Mouse (Mus musculus): ENCODE measurements at regions not wholly inside any gene's neighbourhood (a gene's known extent, or its start where the extent isn't known, plus 50 kb on each side); places are given as distances from the start of the nearest gene placed in this dataset.

DNA sequence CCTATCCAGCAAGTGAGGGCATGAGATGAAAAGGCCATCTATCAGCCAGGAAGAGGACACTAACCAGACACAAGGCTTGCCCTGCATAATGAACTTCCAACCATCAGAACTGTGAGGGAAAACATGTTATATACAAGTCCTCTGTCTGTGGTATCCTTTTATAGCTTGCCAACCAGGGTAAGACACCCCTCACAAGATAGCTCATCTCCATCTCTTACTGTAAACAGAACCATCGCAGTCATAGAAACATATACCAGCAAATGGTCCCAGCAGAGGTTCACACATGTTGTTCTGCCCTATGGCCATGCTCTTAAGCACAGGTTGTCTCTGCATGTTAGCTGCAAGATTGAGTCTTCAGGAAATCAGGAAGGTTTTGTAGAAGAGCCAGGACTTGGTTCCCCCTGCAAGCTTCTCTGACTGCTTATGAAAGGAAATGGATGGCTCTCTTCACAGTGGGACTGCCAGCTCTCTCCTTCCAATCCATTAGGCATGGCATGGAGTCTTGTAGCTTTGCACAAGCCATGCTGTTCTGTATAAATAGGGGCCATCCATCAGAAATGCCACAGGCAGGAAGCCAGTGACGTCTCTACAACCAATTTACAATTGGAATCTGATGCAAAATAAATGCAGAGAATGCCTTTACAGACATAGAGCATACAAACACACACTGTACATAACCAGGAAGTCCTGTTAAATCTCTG, 1514.0 kb upstream of the Lrrc6 start:
- Histone ChIP-seq H3K9me3 (ENCODE audit: low read length) (no peaks in the 10 kb centered on the region), H3K4me3 (ENCODE audit: low read depth, low read length) (no peak overlapping the region), H3K27ac (ENCODE audit: low read depth, low read length) (no peak overlapping the region), H3K9ac (replicated peaks; ENCODE audit: low read length, poor library complexity, severe bottlenecking) (no peak overlapping the region), H3K36me3 (ENCODE audit: insufficient read depth, low read length) (no peaks in the 10 kb centered on the region), H3K4me1 (ENCODE audit: insufficient read depth, low read length) (no peaks in the 10 kb centered on the region), H3K4me2 (ENCODE audit: low read depth, low read length, poor library complexity, severe bottlenecking) (no peak overlapping the region), H3K27me3 (ENCODE audit: insufficient read depth, low read length) (no peaks in the 10 kb centered on the region)
- no peak for ATAC-seq (ENCODE audit: low FRiP score)
- peak; percentile 82 for DNase-seq (ENCODE audit: low spot score)
- no peak for TF ChIP-seq CTCF (IDR thresholded peaks at IDR 0.05)
- 58% methylated on average over 2 of the region's 2 CpGs for WGBS

DNA sequence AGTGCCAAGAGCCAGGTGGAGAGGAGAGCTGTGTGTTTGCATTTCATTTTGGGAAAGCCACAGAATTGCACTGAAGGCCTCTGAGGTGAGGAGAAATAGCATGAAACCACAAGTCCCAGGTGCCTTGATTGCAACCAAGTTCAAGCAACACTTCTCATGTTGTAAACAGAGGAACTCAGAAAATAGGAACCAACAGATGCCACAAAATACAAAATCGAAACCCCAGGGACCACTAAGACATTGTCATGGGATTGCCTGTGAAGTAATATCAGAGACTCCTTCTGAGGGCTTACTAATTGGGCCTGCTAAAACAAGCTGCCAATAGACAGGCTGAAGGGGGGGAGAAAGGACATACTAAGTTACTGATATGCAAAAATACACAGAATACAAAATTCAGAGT, 1510.5 kb upstream of the Lrrc6 start:
- no peak for DNase-seq (ENCODE audit: low spot score)
- no peak for ATAC-seq (ENCODE audit: low FRiP score)
- Histone ChIP-seq H3K9ac (replicated peaks; ENCODE audit: low read length, poor library complexity, severe bottlenecking) (no peak overlapping the region), H3K27ac (ENCODE audit: low read depth, low read length) (no peak overlapping the region), H3K36me3 (ENCODE audit: insufficient read depth, low read length) (no peaks in the 10 kb centered on the region), H3K4me1 (ENCODE audit: insufficient read depth, low read length) (no peaks in the 10 kb centered on the region), H3K4me3 (ENCODE audit: low read depth, low read length) (no peak overlapping the region), H3K27me3 (ENCODE audit: insufficient read depth, low read length) (no peaks in the 10 kb centered on the region), H3K4me2 (ENCODE audit: low read depth, low read length, poor library complexity, severe bottlenecking) (no peak overlapping the region), H3K9me3 (ENCODE audit: low read length) (no peaks in the 10 kb centered on the region)
- WGBS, result 82% methylated on average over 1 of the region's 1 CpGs
- TF ChIP-seq CTCF (IDR thresholded peaks at IDR 0.05), result no peak

DNA sequence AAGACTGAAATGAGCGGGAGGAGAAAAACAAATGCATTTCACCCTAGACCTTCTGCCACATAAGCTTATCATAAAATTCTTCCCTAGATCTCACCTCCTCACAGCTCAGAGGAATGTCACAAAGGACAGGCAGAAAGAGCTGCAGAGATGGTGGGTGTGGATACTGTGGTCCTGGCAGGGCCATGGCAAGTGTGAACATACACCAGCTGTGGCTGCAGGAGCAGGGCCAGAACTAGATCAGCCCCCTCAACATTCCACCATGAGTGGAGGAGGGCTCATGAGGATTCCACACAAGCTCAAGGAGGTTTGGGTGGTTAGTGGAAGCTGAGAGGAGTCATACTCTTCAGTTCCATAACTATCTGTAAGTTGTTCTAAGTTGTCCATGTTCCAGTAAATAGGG, 1509.5 kb upstream of the Lrrc6 start:
- no peak for ATAC-seq (ENCODE audit: low FRiP score)
- Histone ChIP-seq H3K4me1 (ENCODE audit: insufficient read depth, low read length) (no peaks in the 10 kb centered on the region), H3K9me3 (ENCODE audit: low read length) (no peaks in the 10 kb centered on the region), H3K9ac (replicated peaks; ENCODE audit: low read length, poor library complexity, severe bottlenecking) (no peak overlapping the region), H3K36me3 (ENCODE audit: insufficient read depth, low read length) (no peaks in the 10 kb centered on the region), H3K4me3 (ENCODE audit: low read depth, low read length) (no peak overlapping the region), H3K27me3 (ENCODE audit: insufficient read depth, low read length) (no peaks in the 10 kb centered on the region), H3K27ac (ENCODE audit: low read depth, low read length) (no peak overlapping the region), H3K4me2 (ENCODE audit: low read depth, low read length, poor library complexity, severe bottlenecking) (no peak overlapping the region)
- DNase-seq (ENCODE audit: low spot score), result no peak
- 96% methylated on average over 1 of the region's 1 CpGs for WGBS
- no peak for TF ChIP-seq CTCF (IDR thresholded peaks at IDR 0.05)

DNA sequence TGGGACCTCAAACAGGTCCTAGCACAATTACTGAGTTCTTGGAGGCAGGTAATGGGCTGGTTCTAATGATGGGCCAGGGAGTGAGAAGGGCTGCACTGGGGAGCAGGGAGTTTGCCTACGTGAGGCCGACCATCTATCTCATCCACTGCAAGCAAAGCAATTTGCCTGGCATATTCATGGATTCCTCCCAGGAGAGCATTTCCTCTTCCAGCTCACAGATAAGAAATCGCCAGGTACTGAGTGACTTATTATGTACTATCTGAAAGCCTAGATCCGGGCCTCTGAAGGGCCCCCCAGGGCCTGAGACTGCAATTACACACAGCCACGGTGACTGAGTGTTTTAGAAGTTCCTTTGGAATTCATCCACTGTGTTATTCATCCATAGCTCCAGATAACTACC, 1504.1 kb upstream of the Lrrc6 start:
- WGBS, result 58% methylated on average over 5 of the region's 5 CpGs
- TF ChIP-seq CTCF (IDR thresholded peaks at IDR 0.05), result no peak
- no peak overlapping the region for H3K4me3 ChIP-seq (ENCODE audit: low read depth, low read length)
- no peak overlapping the region for H3K4me2 ChIP-seq (ENCODE audit: low read depth, low read length, poor library complexity, severe bottlenecking)
- H3K9me3 ChIP-seq (ENCODE audit: low read length), result no peaks in the 10 kb centered on the region
- no peak overlapping the region for H3K9ac ChIP-seq (replicated peaks; ENCODE audit: low read length, poor library complexity, severe bottlenecking)
- H3K27me3 ChIP-seq (ENCODE audit: insufficient read depth, low read length), result no peaks in the 10 kb centered on the region
- DNase-seq (ENCODE audit: low spot score) (peak; percentile 22), ATAC-seq (ENCODE audit: low FRiP score) (no peak)
- H3K4me1 ChIP-seq (ENCODE audit: insufficient read depth, low read length), result no peaks in the 10 kb centered on the region
- H3K27ac ChIP-seq (ENCODE audit: low read depth, low read length), result no peak overlapping the region
- no peaks in the 10 kb centered on the region for H3K36me3 ChIP-seq (ENCODE audit: insufficient read depth, low read length)

DNA sequence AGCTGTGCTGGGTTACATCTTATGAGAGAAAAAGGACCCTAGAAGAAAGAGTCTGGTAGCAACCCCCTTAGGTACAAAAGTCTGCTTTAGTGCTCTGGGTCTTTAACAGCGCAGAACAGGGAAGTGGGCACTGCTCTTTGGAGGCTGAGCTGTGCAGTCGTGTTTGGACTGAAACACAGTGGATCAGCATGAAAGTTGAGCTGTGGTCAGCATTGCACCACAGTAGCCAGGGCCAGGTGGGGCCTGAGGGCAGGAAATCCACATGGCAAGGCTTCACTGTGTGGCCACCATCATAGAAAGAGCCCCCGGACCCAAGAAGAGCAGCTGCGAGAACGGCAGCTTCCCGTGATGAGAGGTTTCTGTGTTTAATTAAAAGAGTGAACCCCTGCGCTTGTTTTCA, 1495.8 kb upstream of the Lrrc6 start:
- Histone ChIP-seq H3K36me3 (ENCODE audit: insufficient read depth, low read length) (no peaks in the 10 kb centered on the region), H3K4me3 (ENCODE audit: low read depth, low read length) (no peak overlapping the region), H3K27ac (ENCODE audit: low read depth, low read length) (no peak overlapping the region), H3K9me3 (ENCODE audit: low read length) (no peaks in the 10 kb centered on the region), H3K4me1 (ENCODE audit: insufficient read depth, low read length) (no peaks in the 10 kb centered on the region), H3K4me2 (ENCODE audit: low read depth, low read length, poor library complexity, severe bottlenecking) (no peak overlapping the region), H3K27me3 (ENCODE audit: insufficient read depth, low read length) (no peaks in the 10 kb centered on the region), H3K9ac (replicated peaks; ENCODE audit: low read length, poor library complexity, severe bottlenecking) (no peak overlapping the region)
- ATAC-seq (ENCODE audit: low FRiP score) (no peak), DNase-seq (ENCODE audit: low spot score) (peak; percentile 47)
- TF ChIP-seq CTCF (IDR thresholded peaks at IDR 0.05), result no peak
- WGBS, result 70% methylated on average over 7 of the region's 7 CpGs

DNA sequence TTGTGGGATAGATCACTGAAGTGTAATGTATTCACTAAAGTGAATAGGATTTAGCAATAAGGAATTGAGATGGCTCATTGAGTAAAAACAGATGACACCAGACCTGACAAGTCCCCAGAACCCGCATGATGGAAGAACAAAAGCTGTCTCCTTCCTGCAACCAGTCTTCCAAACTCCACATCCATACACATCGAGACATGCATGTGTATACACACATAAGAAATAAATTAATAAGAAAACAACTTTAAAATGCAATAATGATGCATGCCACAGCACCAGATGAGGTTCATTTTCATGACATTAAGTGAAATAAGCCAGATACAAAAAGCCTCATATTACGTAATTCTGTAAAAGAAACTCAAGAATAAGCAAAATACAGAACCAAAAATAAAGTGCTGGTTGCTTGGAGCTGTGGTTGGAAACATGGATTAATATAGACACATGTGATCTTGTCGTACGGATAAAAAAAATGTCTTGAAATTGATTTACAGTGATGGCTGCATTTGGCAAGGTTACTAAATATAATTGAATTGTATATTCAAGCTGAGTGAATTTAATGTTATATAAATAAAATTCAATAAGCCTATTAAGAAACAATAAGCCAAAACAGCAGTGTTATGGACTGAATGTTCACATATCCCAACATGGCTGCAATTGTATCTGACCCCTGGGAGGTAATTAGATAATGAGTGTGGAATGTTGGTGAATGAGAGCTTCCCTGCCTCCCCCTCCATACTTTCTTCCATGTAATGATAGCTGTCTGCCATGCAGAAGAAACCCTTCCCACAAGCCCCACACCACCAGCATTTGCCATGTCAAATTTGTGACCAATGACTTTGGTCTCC, 1488.9 kb upstream of the Lrrc6 start:
- no peak for ATAC-seq (ENCODE audit: low FRiP score)
- TF ChIP-seq CTCF (IDR thresholded peaks at IDR 0.05), result no peak
- WGBS, result 75% methylated on average over 5 of the region's 5 CpGs

More for the DNA sequence above, 1488.9 kb upstream of the Lrrc6 start:
- no peak for DNase-seq (ENCODE audit: low spot score)
- H3K27me3 ChIP-seq (ENCODE audit: insufficient read depth, low read length), result no peaks in the 10 kb centered on the region
- H3K9ac ChIP-seq (replicated peaks; ENCODE audit: low read length, poor library complexity, severe bottlenecking), result no peak overlapping the region
- H3K4me1 ChIP-seq (ENCODE audit: insufficient read depth, low read length), result no peaks in the 10 kb centered on the region
- H3K9me3 ChIP-seq (ENCODE audit: low read length), result no peaks in the 10 kb centered on the region
- H3K36me3 ChIP-seq (ENCODE audit: insufficient read depth, low read length), result no peaks in the 10 kb centered on the region
- no peak overlapping the region for H3K27ac ChIP-seq (ENCODE audit: low read depth, low read length)
- H3K4me3 ChIP-seq (ENCODE audit: low read depth, low read length), result no peak overlapping the region
- no peak overlapping the region for H3K4me2 ChIP-seq (ENCODE audit: low read depth, low read length, poor library complexity, severe bottlenecking)

Data from midbrain, postnatal 0 days (tissue).